Mouse (Mus musculus) activated CD4-positive, CD25-positive, alpha-beta regulatory T cell, adult 4 months (primary cell): ENCODE data around the gene Ripply1. TPM values are rescaled to one million over a fixed set of nuclear protein-coding genes. Genes with fewer than 3 reads are reported as not detected.
A peak's percentile ranks its signal among the peaks of the same experiment; 100 is the strongest.

Source experiments
- ATAC-seq: one replicate; pipeline ENCODE4 v1.8.0; 2017
- polyA plus RNA-seq, 2 experiments: library from polyadenylated mRNA; unstranded; fragments of 100-300 nt; shearing (Covaris generic); gene quantifications; one replicate each; pipeline ENCODE4 v1.2.1; 2017

The Ripply1 gene
- polyA plus RNA-seq = not detected

- no peak for ATAC-seq
Observed at GRCm38 (mm10) chrX:139782278-139783044, at the start of gene Ripply1. Gene Ripply1, minus strand, starts transcription at chrX:139782353.

GRCm38 (mm10) chrX:139828363-139829092 lies 46.4 kb upstream of the Ripply1 start:
- ATAC-seq = no peak

DNA sequence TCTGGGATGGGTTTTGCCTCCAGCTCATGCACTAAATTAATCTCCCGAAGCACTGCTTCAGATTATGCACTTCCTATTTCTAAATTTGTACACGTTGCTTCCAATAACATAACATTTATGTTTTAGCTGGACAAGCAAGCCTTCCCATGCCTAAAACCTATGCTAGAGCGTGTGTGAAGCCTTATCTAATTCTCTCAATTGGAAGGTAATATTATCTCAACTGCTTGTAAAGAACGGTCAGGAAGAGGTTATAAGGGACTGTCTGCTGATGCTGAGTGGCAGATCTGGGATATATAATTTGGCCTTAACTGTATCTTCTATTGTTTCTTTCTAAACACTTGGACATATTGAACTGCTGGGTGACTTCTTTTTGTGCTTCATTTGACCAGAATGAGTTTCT lies 44.8 kb upstream of the Ripply1 start:
- ATAC-seq = no peak

DNA sequence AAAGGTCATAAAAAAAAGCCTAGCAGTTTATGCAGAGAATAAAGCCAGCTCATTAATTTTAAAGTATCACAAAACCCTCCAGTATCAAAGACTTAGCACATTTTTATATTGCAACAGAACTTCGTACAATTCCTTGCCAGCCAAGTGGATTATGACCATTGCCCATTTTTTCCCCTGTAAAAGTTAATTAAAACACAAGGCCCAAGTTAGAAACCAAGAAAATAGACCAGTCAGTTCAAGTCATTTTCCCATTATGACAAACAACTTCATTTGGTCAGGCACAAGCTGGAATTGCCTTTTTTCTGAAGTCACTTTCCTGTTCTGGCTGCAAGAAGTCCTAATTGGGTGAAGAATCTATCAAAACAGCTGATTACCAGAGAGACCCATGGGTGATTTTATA lies 43.2 kb upstream of the Ripply1 start:
- no peak for ATAC-seq

DNA sequence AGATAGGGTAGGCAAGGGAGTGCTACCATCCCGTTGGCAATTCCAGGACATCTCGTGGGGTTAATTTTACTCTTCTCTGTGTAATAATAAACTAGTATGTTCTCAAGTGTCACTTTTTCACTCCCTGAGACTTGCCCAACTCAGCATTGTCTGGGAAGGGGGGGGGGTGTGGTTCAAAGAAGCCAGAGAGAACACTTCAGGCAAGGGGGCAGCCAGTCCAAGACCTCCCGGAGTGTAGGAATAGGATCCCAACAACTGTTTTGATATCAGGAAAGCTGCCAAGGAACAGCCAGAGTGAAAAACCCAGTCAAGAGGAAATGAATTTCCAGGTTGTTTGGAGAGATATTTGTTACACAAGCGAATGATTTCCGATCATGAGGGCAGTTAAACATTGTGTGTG lies 33.0 kb upstream of the Ripply1 start:
- no peak for ATAC-seq

GRCm38 (mm10) chrX:139814018-139814635 lies 32.0 kb upstream of the Ripply1 start:
- ATAC-seq = peak; percentile 66

DNA sequence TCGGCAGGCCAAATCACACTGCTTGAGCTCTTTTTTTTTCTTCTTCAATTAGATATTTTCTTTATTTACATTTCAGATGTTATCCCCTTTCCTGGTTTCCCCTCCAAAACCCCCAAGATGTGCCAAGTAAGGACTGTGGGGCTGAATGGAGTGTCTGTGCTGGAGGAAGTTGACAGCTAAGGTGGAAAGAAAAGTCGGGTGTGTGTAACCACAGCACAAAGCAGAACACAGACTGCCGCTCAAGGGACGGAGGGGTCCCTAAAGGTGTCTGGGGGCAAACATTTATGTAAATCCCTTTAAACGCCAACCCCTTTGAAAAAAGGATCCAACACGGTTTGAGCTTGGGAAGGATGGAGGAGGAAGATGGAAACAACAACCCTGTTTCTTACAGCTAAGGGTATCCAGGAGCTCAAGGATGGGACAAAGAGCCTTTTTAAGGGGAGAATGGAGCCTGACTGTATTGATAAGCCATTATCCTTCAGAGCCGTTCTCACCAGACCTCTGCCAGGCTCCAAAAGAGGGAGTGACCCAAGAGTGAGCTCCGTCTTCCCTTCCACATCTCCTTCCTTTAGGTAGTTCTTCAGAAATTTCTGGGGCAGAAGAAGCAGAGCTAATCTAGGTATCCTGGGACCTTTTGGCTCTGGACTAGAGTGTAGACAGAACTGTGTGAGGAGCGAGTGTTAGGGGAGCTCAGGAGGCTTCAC lies 31.3 kb upstream of the Ripply1 start:
- peak; percentile 45 for ATAC-seq

- ATAC-seq = peak; percentile 32
Observed at GRCm38 (mm10) chrX:139812636-139813298, 30.6 kb upstream of the Ripply1 start.

GRCm38 (mm10) chrX:139808501-139808900 lies 26.3 kb upstream of the Ripply1 start:
- ATAC-seq = no peak

- no peak for ATAC-seq
Observed at GRCm38 (mm10) chrX:139808085-139808484, 25.9 kb upstream of the Ripply1 start.

- no peak for ATAC-seq
Observed at GRCm38 (mm10) chrX:139807391-139807790, 25.2 kb upstream of the Ripply1 start.

- no peak for ATAC-seq
Observed at GRCm38 (mm10) chrX:139805918-139806317, 23.8 kb upstream of the Ripply1 start.

- ATAC-seq = no peak
Observed at GRCm38 (mm10) chrX:139803028-139803427, 20.9 kb upstream of the Ripply1 start.

- no peak for ATAC-seq
Observed at GRCm38 (mm10) chrX:139800406-139800878, 18.3 kb upstream of the Ripply1 start, which contains the start of gene Cldn2. Gene Cldn2, plus strand, starts transcription at chrX:139800828.

DNA sequence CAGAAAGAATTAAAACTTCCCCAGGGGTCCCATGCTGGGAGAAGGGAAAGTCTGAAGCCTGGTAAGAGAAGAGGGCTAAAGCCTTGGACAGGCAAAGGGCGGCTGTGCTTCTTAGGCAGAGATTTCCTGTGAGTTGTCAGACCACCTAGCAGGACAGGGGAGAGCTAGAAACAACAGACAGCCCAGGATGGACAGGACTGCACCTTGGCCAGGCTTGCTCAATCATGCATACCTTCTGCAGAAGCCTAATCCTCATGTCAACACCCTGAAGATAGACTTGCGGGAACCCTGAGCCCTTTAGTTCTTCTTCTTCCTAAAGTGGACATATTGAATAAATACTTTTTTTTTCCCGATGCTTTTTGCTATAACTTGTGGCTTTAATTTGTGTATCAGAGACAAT lies 17.8 kb upstream of the Ripply1 start:
- ATAC-seq = no peak

DNA sequence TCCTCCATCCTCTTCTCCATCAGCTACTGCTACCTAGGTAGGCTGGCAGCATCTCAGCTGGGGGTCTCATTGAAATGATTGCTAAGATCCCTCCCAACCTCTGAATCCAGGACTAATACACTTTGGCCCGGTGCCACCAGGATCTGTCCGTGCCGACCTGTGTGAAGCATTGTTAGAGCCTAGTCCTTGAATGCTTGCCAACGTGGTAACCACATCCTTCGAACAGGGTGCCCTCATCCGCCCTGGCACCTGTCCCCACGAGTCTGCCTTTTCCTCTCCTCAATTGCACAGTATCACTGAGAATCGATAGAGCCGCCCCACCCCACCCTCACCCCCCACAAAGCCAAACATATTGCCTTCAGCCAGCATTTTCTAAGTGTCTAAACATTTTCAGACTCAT lies 15.7 kb upstream of the Ripply1 start:
- peak; percentile 85 for ATAC-seq

DNA sequence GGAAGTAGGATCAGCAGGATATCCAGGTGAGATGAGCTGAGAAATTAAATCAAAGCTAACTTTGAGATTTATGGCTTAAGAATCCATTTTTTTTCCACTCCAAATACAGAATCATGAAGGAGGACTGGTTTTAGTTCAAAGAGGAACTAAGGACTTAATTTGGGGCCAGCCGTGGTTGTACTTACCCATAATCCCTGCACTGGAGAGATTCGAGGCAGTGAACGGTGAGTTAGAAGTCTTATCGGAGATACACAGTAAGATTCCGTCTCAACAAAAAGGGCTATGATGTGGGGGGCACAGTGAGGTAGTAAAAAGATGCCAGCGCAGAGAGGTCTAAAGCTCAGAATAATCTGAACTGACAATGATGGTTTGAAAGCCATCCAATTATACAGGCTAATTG lies 13.9 kb upstream of the Ripply1 start:
- ATAC-seq = no peak

DNA sequence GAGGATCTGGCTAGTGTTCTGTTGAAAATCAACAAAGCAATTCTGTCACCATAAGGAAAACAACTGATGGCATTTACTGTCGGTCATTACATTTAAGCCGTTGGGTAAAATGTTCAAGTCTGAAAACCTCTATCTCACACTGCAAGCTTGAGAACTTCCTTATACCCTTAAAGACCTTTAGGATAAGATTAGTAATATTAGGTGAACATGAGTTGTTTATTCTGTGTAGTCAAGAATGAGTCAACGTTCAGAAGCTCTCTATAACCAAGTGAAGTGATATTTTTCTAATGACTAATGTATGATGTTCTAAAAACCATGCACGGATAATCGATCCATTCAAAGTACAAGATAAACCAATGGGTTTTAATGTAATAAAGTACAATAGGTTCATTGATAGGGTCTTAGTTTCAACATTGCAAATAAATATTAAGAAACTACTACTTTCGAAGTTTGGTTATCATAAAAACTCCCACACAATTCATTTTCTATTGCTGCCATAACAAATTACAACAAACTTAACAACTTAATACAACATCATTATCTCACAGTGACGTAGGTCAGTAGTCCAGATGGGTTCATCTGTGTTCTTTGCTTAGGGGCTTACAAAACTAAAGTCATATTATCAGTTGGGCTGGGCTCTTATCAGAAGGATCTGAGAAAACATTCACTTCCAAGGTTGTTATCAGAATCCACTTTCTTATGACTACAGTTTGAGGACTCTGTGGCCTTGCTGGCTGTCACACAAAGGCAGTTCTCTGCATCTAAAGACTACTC lies 12.1 kb upstream of the Ripply1 start:
- no peak for ATAC-seq

- no peak for ATAC-seq
Observed at GRCm38 (mm10) chrX:139785764-139786163, 3.6 kb upstream of the Ripply1 start.

DNA sequence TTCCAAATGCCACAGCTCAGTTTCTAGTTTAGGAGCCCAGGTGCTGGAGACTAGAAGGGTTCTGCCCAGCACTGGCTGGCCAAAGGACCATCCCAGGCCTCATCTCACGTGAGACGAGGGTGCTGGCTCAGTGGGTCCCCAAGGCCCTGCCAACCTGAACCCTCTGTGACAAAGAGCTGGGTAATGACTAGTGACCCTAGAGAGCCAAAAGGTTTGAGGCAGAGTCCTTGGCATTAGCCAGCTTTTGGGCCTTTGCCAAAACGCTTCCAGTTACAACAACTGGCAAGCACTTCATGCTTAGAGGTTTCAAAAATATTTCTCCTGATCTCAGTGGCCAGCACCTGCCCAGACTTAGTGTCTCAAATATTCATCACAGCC lies 881 bp upstream of the Ripply1 start:
- ATAC-seq = no peak

GRCm38 (mm10) chrX:139781563-139781962 lies 590 bp downstream of the Ripply1 start:
- ATAC-seq = no peak
